Mouse (Mus musculus): ENCODE data around the gene Hpse2.

DNA sequence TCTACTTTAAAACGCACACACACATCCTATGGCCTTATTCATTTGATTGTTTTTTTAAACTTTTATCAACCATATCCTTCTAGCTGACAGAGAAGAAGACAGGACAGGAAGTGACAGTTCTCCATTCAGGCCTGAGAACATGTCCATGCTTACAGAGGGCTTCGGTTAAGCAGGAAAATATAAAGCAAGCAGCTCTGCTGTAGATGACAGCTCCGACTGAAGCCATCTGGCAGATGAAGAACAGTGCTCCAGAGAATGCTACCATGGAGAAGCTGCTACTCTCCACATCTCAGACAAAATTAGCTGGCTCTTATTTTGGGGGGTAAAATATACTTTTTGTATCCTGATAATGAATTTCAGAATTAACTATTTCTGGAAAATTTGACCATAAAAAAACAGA, 246.5 kb downstream of the Hpse2 start:
- TF ChIP-seq CTCF (IDR thresholded peaks at IDR 0.05; ENCODE audit: insufficient read depth, low read depth, low read length), result no peak
- no peak for TF ChIP-seq POLR2A (IDR thresholded peaks at IDR 0.05; ENCODE audit: insufficient read depth, low read depth, low read length)

All from olfactory bulb, adult 2 months (tissue).